Comparison of ENCODE assay signal across 8 mouse cellular contexts in genomic region chr12:25099313-25099562, GRCm38 (mm10). TPM values are rescaled to one million over a fixed set of nuclear protein-coding genes. Genes with fewer than 3 reads are reported as not detected.
DNase-seq lines count a peak whose midpoint lies in the region; ATAC-seq and TF ChIP-seq lines count a peak whose summit lies in the region.

No protein-coding gene starts in this region.

- H3K4me1 ChIP-seq in heart, adult 2 months (ENCODE audit: control insufficient read depth, insufficient read depth, low read length), result no peaks in the 10 kb centered on the region
- peaks cover 43% of the 10 kb centered on the region for H3K4me1 ChIP-seq in forebrain, embryonic 15.5 days
- peaks cover 10% of the 10 kb centered on the region for H3K4me1 ChIP-seq in hindbrain, postnatal 0 days (ENCODE audit: insufficient read depth, low read length)
- H3K4me1 ChIP-seq in liver, embryonic 11.5 days (replicated peaks; ENCODE audit: control insufficient read depth, insufficient read depth, low read length), result peaks cover 7% of the 10 kb centered on the region

- TF ChIP-seq CTCF in heart, adult 2 months (IDR thresholded peaks at IDR 0.05), result no peak
- no peak for TF ChIP-seq CTCF in hindbrain, postnatal 0 days (IDR thresholded peaks at IDR 0.05; ENCODE audit: low read depth)

- H3K9ac ChIP-seq in heart, adult 2 months (ENCODE audit: low read depth, low read length), result peak overlapping the region; percentile 72
- H3K9ac ChIP-seq in forebrain, embryonic 15.5 days (replicated peaks), result peak overlapping the region; percentile 77
- H3K9ac ChIP-seq in hindbrain, postnatal 0 days (replicated peaks; ENCODE audit: low read length), result peak overlapping the region; percentile 68
- peak overlapping the region; percentile 64 for H3K9ac ChIP-seq in liver, embryonic 11.5 days (ENCODE audit: low read depth, low read length)

- intact Hi-C loops in heart, adult 2 months (cut with DNase I), result loop anchor here (10.0 kb wide), 3 partner anchors 436 to 1346 kb away; partner anchors contain the start of gene Rnf144a
- intact Hi-C loops in heart, postnatal 25 days (cut with DNase I), result loop anchor here (10.0 kb wide), 2 partner anchors 766 to 1216 kb away; no protein-coding TSS in a partner anchor

- no peak for TF ChIP-seq EP300 in heart, adult 2 months (IDR thresholded peaks at IDR 0.05; ENCODE audit: insufficient read depth, low read depth, low read length)

- TF ChIP-seq POLR2A in heart, adult 2 months (IDR thresholded peaks at IDR 0.05; ENCODE audit: insufficient read depth, low read depth, low read length), result no peak
- TF ChIP-seq POLR2A in myocyte (IDR thresholded peaks at IDR 0.05; ENCODE audit: insufficient read length, low read depth), result no peak

- no peak for ATAC-seq in forebrain, embryonic 15.5 days (replicated peaks)
- ATAC-seq in hindbrain, postnatal 0 days, result peak; percentile 19; the same call in 1 of the 2 replicates
- no peak for ATAC-seq in liver, embryonic 11.5 days (replicated peaks; ENCODE audit: low FRiP score)

- peak; percentile 60 to 66 for DNase-seq in heart, adult 2 months
- no peak for DNase-seq in heart, postnatal 25 days (ENCODE audit: low spot score)
- DNase-seq in adrenal gland, postnatal 14 days, result peak; percentile 82
- DNase-seq in hindbrain, postnatal 0 days (ENCODE audit: low spot score), result peak; percentile 71
- DNase-seq in liver, embryonic 11.5 days (ENCODE audit: low spot score), result no peak
- DNase-seq in MN1 (ENCODE audit: low spot score), result no peak

- H3K4me3 ChIP-seq in heart, adult 2 months, result peak overlapping the region; percentile 63
- H3K4me3 ChIP-seq in forebrain, embryonic 15.5 days, result peak overlapping the region; percentile 85
- H3K4me3 ChIP-seq in hindbrain, postnatal 0 days (ENCODE audit: low read length), result peak overlapping the region; percentile 52
- H3K4me3 ChIP-seq in liver, embryonic 11.5 days (ENCODE audit: low read depth, low read length), result peak overlapping the region; percentile 71
- peak overlapping the region; percentile 45 for H3K4me3 ChIP-seq in myocyte

- no peaks in the 10 kb centered on the region for H3K79me2 ChIP-seq in heart, adult 2 months (replicated peaks; ENCODE audit: control insufficient read depth, insufficient read depth, low read length)
- H3K79me2 ChIP-seq in myocyte (ENCODE audit: control insufficient read depth, insufficient read depth), result peaks cover 12% of the 10 kb centered on the region

- H3K4me2 ChIP-seq in forebrain, embryonic 15.5 days (replicated peaks), result peak overlapping the region; percentile 95
- H3K4me2 ChIP-seq in hindbrain, postnatal 0 days (ENCODE audit: low read depth, low read length), result peak overlapping the region; percentile 95
- peak overlapping the region; percentile 83 for H3K4me2 ChIP-seq in liver, embryonic 11.5 days
- peak overlapping the region; percentile 89 for H3K4me2 ChIP-seq in myocyte (ENCODE audit: low read depth)

- no peak overlapping the region for H3ac ChIP-seq in myocyte (ENCODE audit: control insufficient read depth, insufficient read length)

- no peaks in the 10 kb centered on the region for H3K27me3 ChIP-seq in heart, adult 2 months (ENCODE audit: control insufficient read depth, insufficient read depth, low read length)
- H3K27me3 ChIP-seq in forebrain, embryonic 15.5 days, result no peaks in the 10 kb centered on the region
- H3K27me3 ChIP-seq in hindbrain, postnatal 0 days (ENCODE audit: insufficient read depth, low read length), result no peaks in the 10 kb centered on the region
- H3K27me3 ChIP-seq in liver, embryonic 11.5 days (replicated peaks; ENCODE audit: control insufficient read depth, insufficient read depth, low read length), result peaks cover 78% of the 10 kb centered on the region
- H3K27me3 ChIP-seq in myocyte (ENCODE audit: control insufficient read depth, insufficient read depth, insufficient read length), result no peaks in the 10 kb centered on the region

- H3K27ac ChIP-seq in heart, adult 2 months, result peak overlapping the region; percentile 98
- peak overlapping the region; percentile 93 for H3K27ac ChIP-seq in forebrain, embryonic 15.5 days (replicated peaks)
- H3K27ac ChIP-seq in hindbrain, postnatal 0 days, result peak overlapping the region; percentile 91
- peak overlapping the region; percentile 91 for H3K27ac ChIP-seq in liver, embryonic 11.5 days (ENCODE audit: low read depth, low read length)

- no peaks in the 10 kb centered on the region for H3K36me3 ChIP-seq in heart, adult 2 months (ENCODE audit: control insufficient read depth, insufficient read depth, low read length)
- no peaks in the 10 kb centered on the region for H3K36me3 ChIP-seq in forebrain, embryonic 15.5 days
- H3K36me3 ChIP-seq in hindbrain, postnatal 0 days (ENCODE audit: insufficient read depth, low read length), result no peaks in the 10 kb centered on the region
- no peaks in the 10 kb centered on the region for H3K36me3 ChIP-seq in liver, embryonic 11.5 days (ENCODE audit: control insufficient read depth, insufficient read depth, low read length)
- H3K36me3 ChIP-seq in myocyte (ENCODE audit: control insufficient read depth, insufficient read depth), result no peaks in the 10 kb centered on the region

- no peaks in the 10 kb centered on the region for H3K9me3 ChIP-seq in forebrain, embryonic 15.5 days
- no peaks in the 10 kb centered on the region for H3K9me3 ChIP-seq in hindbrain, postnatal 0 days (ENCODE audit: low read length)
- H3K9me3 ChIP-seq in liver, embryonic 11.5 days (ENCODE audit: control insufficient read depth, low read length), result no peaks in the 10 kb centered on the region

- 2% methylated on average over 9 of the region's 9 CpGs for WGBS in heart, adult 2 months
- WGBS in forebrain, embryonic 15.5 days, result 3% methylated on average over 9 of the region's 9 CpGs
- WGBS in hindbrain, postnatal 0 days, result under 1% methylated on average over 9 of the region's 9 CpGs
- 2% methylated on average over 9 of the region's 9 CpGs for WGBS in liver, embryonic 11.5 days

TF ChIP-seq in myocyte, 11 proteins besides CTCF, POLR2A, EP300 and RAD21:
- TF ChIP-seq MYOD1 (IDR thresholded peaks at IDR 0.05; ENCODE audit: control insufficient read depth in 1 of 3, insufficient read length in 2 of 3, low read depth in 2 of 3), result no peak
- no peak for TF ChIP-seq MYOG (IDR thresholded peaks at IDR 0.05; ENCODE audit: control insufficient read depth in 1 of 3, insufficient read depth in 1 of 3, insufficient read length in 2 of 3, low read depth in 2 of 3)
- no peak for TF ChIP-seq REST (IDR thresholded peaks at IDR 0.05; ENCODE audit: insufficient read depth, insufficient read length)
- TF ChIP-seq TCF12 (IDR thresholded peaks at IDR 0.05; ENCODE audit: insufficient read depth, poor library complexity, severe bottlenecking), result no peak

RNA-seq across cellular contexts. Expression of gene Id2, which starts 2.3 kb away (rescaled TPM):
- 10 to 100 TPM in 1 of 2 experiments, 1 to 10 TPM in 1; 9.3 to 11.9 TPM for total RNA-seq in heart, adult 2 months (2021)
- 26.7 and 27.8 TPM in 2 replicates for polyA plus RNA-seq in heart, adult 2 months (2012; rRNA removed)
- total RNA-seq in heart, postnatal 25 days (2021), result 10 to 100 TPM; 12.6 TPM
- total RNA-seq in adrenal gland, postnatal 14 days (2021), result 359 and 395 TPM in 2 replicates
- polyA plus RNA-seq in forebrain, embryonic 15.5 days (2015; fragmentation: Nextera tagmentation; extraction: Ambion mirVana), result 509 and 581 TPM in 2 replicates
- 202 and 242 TPM in 2 replicates for total RNA-seq in hindbrain, postnatal 0 days (2014; rRNA removed)
- 518 and 585 TPM in 2 replicates for polyA plus RNA-seq in hindbrain, postnatal 0 days (2015; fragmentation: Nextera tagmentation; extraction: Ambion mirVana)
- 227 and 228 TPM in 2 replicates for polyA plus RNA-seq in liver, embryonic 11.5 days (2014; fragmentation: Nextera tagmentation; extraction: Ambion mirVana)
- polyA plus RNA-seq in myocyte (2012; fragmentation: generic; extraction: Trizol), result 5.0 TPM

Comparison
In these comparisons a context has a peak if more than half of its experiments do, and no peak if none do; other contexts are left out.
1. DNase-seq: peak in heart, adult 2 months (2 of 2), adrenal gland, postnatal 14 days (single experiment) and hindbrain, postnatal 0 days (single experiment); none in heart, postnatal 25 days (single experiment), liver, embryonic 11.5 days (single experiment) and MN1 (single experiment).
2. Peak in every context shown above with its lines, with median percentiles within 50 percentile points of each other: H3K27ac ChIP-seq, H3K4me3 ChIP-seq, H3K9ac ChIP-seq and H3K4me2 ChIP-seq.